Mouse (Mus musculus): Measurements from ENCODE around the gene Sumo3. TPM values are rescaled to one million over a fixed set of nuclear protein-coding genes. Genes with fewer than 3 reads are reported as not detected.

The Sumo3 gene
- polyA plus RNA-seq (2014; fragmentation: Nextera tagmentation; extraction: Ambion mirVana): 253 and 294 TPM in 2 replicates

GRCm38 (mm10) chr10:77605908-77606826 is at the start of gene Sumo3, which contains the start of gene Gm49325:
Gene Sumo3, plus strand, starts transcription at chr10:77606097.
Gene Gm49325, plus strand, starts transcription at chr10:77606197.
- Histone ChIP-seq H3K36me3 (ENCODE audit: control insufficient read depth, insufficient read depth, low read length) (peaks cover 19% of the 10 kb centered on the region), H3K27ac (ENCODE audit: low read depth, low read length) (peak within 1 kb of the TSS; percentile 97), H3K4me1 (ENCODE audit: control insufficient read depth, insufficient read depth, low read length) (peaks cover 8% of the 10 kb centered on the region; the same call in 1 of the 2 replicates), H3K9me3 (ENCODE audit: control insufficient read depth, low read length) (no peaks in the 10 kb centered on the region), H3K9ac (ENCODE audit: low read depth, low read length) (peak within 1 kb of the TSS; percentile 84), H3K27me3 (ENCODE audit: control insufficient read depth, insufficient read depth, low read length) (no peaks in the 10 kb centered on the region), H3K4me3 (ENCODE audit: low read length) (peak within 1 kb of the TSS; percentile 83), H3K4me2 (replicated peaks; ENCODE audit: low read depth, low read length) (peak within 1 kb of the TSS; percentile 93)
- under 1% methylated on average over 108 of the region's 119 CpGs for WGBS
- peak; percentile 88 for ATAC-seq (ENCODE audit: low FRiP score, low TSS enrichment)

GRCm38 (mm10) chr10:77556631-77557030 is 49.3 kb upstream of the Sumo3 start:
- Histone ChIP-seq H3K27ac (ENCODE audit: low read depth, low read length) (no peak overlapping the region), H3K9ac (ENCODE audit: low read depth, low read length) (no peak overlapping the region), H3K9me3 (ENCODE audit: control insufficient read depth, low read length) (no peaks in the 10 kb centered on the region), H3K27me3 (ENCODE audit: control insufficient read depth, insufficient read depth, low read length) (no peaks in the 10 kb centered on the region), H3K4me2 (replicated peaks; ENCODE audit: low read depth, low read length) (no peak overlapping the region), H3K4me3 (ENCODE audit: low read length) (no peak overlapping the region), H3K36me3 (ENCODE audit: control insufficient read depth, insufficient read depth, low read length) (no peaks in the 10 kb centered on the region), H3K4me1 (ENCODE audit: control insufficient read depth, insufficient read depth, low read length) (no peaks in the 10 kb centered on the region)
- 91% methylated on average over 7 of the region's 7 CpGs for WGBS
- no peak for ATAC-seq (ENCODE audit: low FRiP score, low TSS enrichment)

- 87% methylated on average over 4 of the region's 4 CpGs for WGBS
These were observed 48.3 kb upstream of the Sumo3 start for GRCm38 (mm10) chr10:77557641-77558040.

GRCm38 (mm10) chr10:77560090-77560489 is 45.8 kb upstream of the Sumo3 start:
- Histone ChIP-seq H3K9ac (ENCODE audit: low read depth, low read length) (no peak overlapping the region), H3K4me2 (replicated peaks; ENCODE audit: low read depth, low read length) (no peak overlapping the region), H3K9me3 (ENCODE audit: control insufficient read depth, low read length) (no peaks in the 10 kb centered on the region), H3K27ac (ENCODE audit: low read depth, low read length) (no peak overlapping the region), H3K36me3 (ENCODE audit: control insufficient read depth, insufficient read depth, low read length) (no peaks in the 10 kb centered on the region), H3K4me1 (ENCODE audit: control insufficient read depth, insufficient read depth, low read length) (no peaks in the 10 kb centered on the region), H3K27me3 (ENCODE audit: control insufficient read depth, insufficient read depth, low read length) (no peaks in the 10 kb centered on the region), H3K4me3 (ENCODE audit: low read length) (no peak overlapping the region)
- no peak for ATAC-seq (ENCODE audit: low FRiP score, low TSS enrichment)
- 88% methylated on average over 11 of the region's 11 CpGs for WGBS

More at GRCm38 (mm10) chr10:77557641-77558040, 48.3 kb upstream of the Sumo3 start:
- Histone ChIP-seq H3K9ac (ENCODE audit: low read depth, low read length) (no peak overlapping the region), H3K4me2 (replicated peaks; ENCODE audit: low read depth, low read length) (no peak overlapping the region), H3K9me3 (ENCODE audit: control insufficient read depth, low read length) (no peaks in the 10 kb centered on the region), H3K4me1 (ENCODE audit: control insufficient read depth, insufficient read depth, low read length) (no peaks in the 10 kb centered on the region), H3K4me3 (ENCODE audit: low read length) (no peak overlapping the region), H3K27me3 (ENCODE audit: control insufficient read depth, insufficient read depth, low read length) (no peaks in the 10 kb centered on the region), H3K36me3 (ENCODE audit: control insufficient read depth, insufficient read depth, low read length) (no peaks in the 10 kb centered on the region), H3K27ac (ENCODE audit: low read depth, low read length) (no peak overlapping the region)
- no peak for ATAC-seq (ENCODE audit: low FRiP score, low TSS enrichment)

GRCm38 (mm10) chr10:77560830-77561229 is 45.1 kb upstream of the Sumo3 start:
- 87% methylated on average over 9 of the region's 9 CpGs for WGBS
- H3K27ac ChIP-seq (ENCODE audit: low read depth, low read length): no peak overlapping the region
- no peak overlapping the region for H3K9ac ChIP-seq (ENCODE audit: low read depth, low read length)
- H3K27me3 ChIP-seq (ENCODE audit: control insufficient read depth, insufficient read depth, low read length): no peaks in the 10 kb centered on the region
- H3K4me3 ChIP-seq (ENCODE audit: low read length): no peak overlapping the region
- H3K36me3 ChIP-seq (ENCODE audit: control insufficient read depth, insufficient read depth, low read length): no peaks in the 10 kb centered on the region
- no peaks in the 10 kb centered on the region for H3K4me1 ChIP-seq (ENCODE audit: control insufficient read depth, insufficient read depth, low read length)
- no peak overlapping the region for H3K4me2 ChIP-seq (replicated peaks; ENCODE audit: low read depth, low read length)
- H3K9me3 ChIP-seq (ENCODE audit: control insufficient read depth, low read length): no peaks in the 10 kb centered on the region
- ATAC-seq (ENCODE audit: low FRiP score, low TSS enrichment): no peak

GRCm38 (mm10) chr10:77561508-77561907 is 44.4 kb upstream of the Sumo3 start:
- WGBS: 77% methylated on average over 2 of the region's 2 CpGs
- no peak overlapping the region for H3K4me2 ChIP-seq (replicated peaks; ENCODE audit: low read depth, low read length)
- no peak for ATAC-seq (ENCODE audit: low FRiP score, low TSS enrichment)

GRCm38 (mm10) chr10:77565005-77565404 is 40.9 kb upstream of the Sumo3 start:
- Histone ChIP-seq H3K4me1 (ENCODE audit: control insufficient read depth, insufficient read depth, low read length) (0 out of 2 replicates have a peak, but pooled peaks cover 5% of the 10 kb centered on the region), H3K4me3 (ENCODE audit: low read length) (no peak overlapping the region), H3K4me2 (replicated peaks; ENCODE audit: low read depth, low read length) (no peak overlapping the region), H3K27me3 (ENCODE audit: control insufficient read depth, insufficient read depth, low read length) (no peaks in the 10 kb centered on the region), H3K9ac (ENCODE audit: low read depth, low read length) (no peak overlapping the region), H3K27ac (ENCODE audit: low read depth, low read length) (no peak overlapping the region), H3K9me3 (ENCODE audit: control insufficient read depth, low read length) (no peaks in the 10 kb centered on the region), H3K36me3 (ENCODE audit: control insufficient read depth, insufficient read depth, low read length) (no peaks in the 10 kb centered on the region)
- 81% methylated on average over 8 of the region's 8 CpGs for WGBS
- no peak for ATAC-seq (ENCODE audit: low FRiP score, low TSS enrichment)

More at GRCm38 (mm10) chr10:77561508-77561907, 44.4 kb upstream of the Sumo3 start:
- no peaks in the 10 kb centered on the region for H3K36me3 ChIP-seq (ENCODE audit: control insufficient read depth, insufficient read depth, low read length)
- no peaks in the 10 kb centered on the region for H3K9me3 ChIP-seq (ENCODE audit: control insufficient read depth, low read length)
- H3K9ac ChIP-seq (ENCODE audit: low read depth, low read length): no peak overlapping the region
- H3K27me3 ChIP-seq (ENCODE audit: control insufficient read depth, insufficient read depth, low read length): no peaks in the 10 kb centered on the region
- H3K27ac ChIP-seq (ENCODE audit: low read depth, low read length): no peak overlapping the region
- H3K4me1 ChIP-seq (ENCODE audit: control insufficient read depth, insufficient read depth, low read length): no peaks in the 10 kb centered on the region
- no peak overlapping the region for H3K4me3 ChIP-seq (ENCODE audit: low read length)

GRCm38 (mm10) chr10:77566651-77567050 is 39.2 kb upstream of the Sumo3 start:
- Histone ChIP-seq H3K4me3 (ENCODE audit: low read length) (no peak overlapping the region), H3K27ac (ENCODE audit: low read depth, low read length) (no peak overlapping the region), H3K4me1 (ENCODE audit: control insufficient read depth, insufficient read depth, low read length) (0 out of 2 replicates have a peak, but pooled peaks cover 5% of the 10 kb centered on the region), H3K9me3 (ENCODE audit: control insufficient read depth, low read length) (no peaks in the 10 kb centered on the region), H3K27me3 (ENCODE audit: control insufficient read depth, insufficient read depth, low read length) (no peaks in the 10 kb centered on the region), H3K4me2 (replicated peaks; ENCODE audit: low read depth, low read length) (no peak overlapping the region), H3K36me3 (ENCODE audit: control insufficient read depth, insufficient read depth, low read length) (no peaks in the 10 kb centered on the region), H3K9ac (ENCODE audit: low read depth, low read length) (no peak overlapping the region)
- WGBS: 42% methylated on average over 8 of the region's 8 CpGs
- ATAC-seq (ENCODE audit: low FRiP score, low TSS enrichment): no peak

GRCm38 (mm10) chr10:77569481-77569880 is 36.4 kb upstream of the Sumo3 start:
- Histone ChIP-seq H3K4me1 (ENCODE audit: control insufficient read depth, insufficient read depth, low read length) (0 out of 2 replicates have a peak, but pooled peaks cover 5% of the 10 kb centered on the region), H3K27ac (ENCODE audit: low read depth, low read length) (no peak overlapping the region), H3K36me3 (ENCODE audit: control insufficient read depth, insufficient read depth, low read length) (no peaks in the 10 kb centered on the region), H3K4me2 (replicated peaks; ENCODE audit: low read depth, low read length) (no peak overlapping the region), H3K4me3 (ENCODE audit: low read length) (no peak overlapping the region), H3K27me3 (ENCODE audit: control insufficient read depth, insufficient read depth, low read length) (no peaks in the 10 kb centered on the region), H3K9ac (ENCODE audit: low read depth, low read length) (no peak overlapping the region), H3K9me3 (ENCODE audit: control insufficient read depth, low read length) (no peaks in the 10 kb centered on the region)
- ATAC-seq (ENCODE audit: low FRiP score, low TSS enrichment): no peak
- WGBS: 44% methylated on average over 7 of the region's 7 CpGs
